Mouse (Mus musculus) limb, embryonic 11.5 days (tissue): Measurements from ENCODE around the gene Ip6k3. TPM values are rescaled to one million over a fixed set of nuclear protein-coding genes. Genes with fewer than 3 reads are reported as not detected.

Source experiments
- ATAC-seq: fragments of 200-750 bp; cut with Nextera tagmentation; 2 replicates; pipeline ENCODE4 v1.8.0; 2017; ENCODE audit warnings: low read depth; ENCODE audit not compliant: insufficient number of reproducible peaks, low FRiP score, low TSS enrichment
- DNase-seq: peaks from one replicate; pipeline ENCODE4 v3.0.0-alpha.2; 2015; ENCODE audit warnings: low spot score
- H3K27ac ChIP-seq: fragments of 300-500 bp; sonication (generic); replicated peaks from 2 replicates; pipeline ENCODE4 v1.5.1; 2014; ENCODE audit warnings: low read depth, mild to moderate bottlenecking, low read length
- H3K27me3 ChIP-seq: fragments of 300-500 bp; sonication (generic); 2 replicates; pipeline ENCODE4 v1.6.1; 2014; ENCODE audit warnings: mild to moderate bottlenecking, low read length, mixed read lengths; ENCODE audit not compliant: control insufficient read depth, insufficient read depth
- H3K36me3 ChIP-seq: fragments of 300-500 bp; sonication (generic); 2 replicates; pipeline ENCODE4 v1.6.1; 2014; ENCODE audit warnings: mild to moderate bottlenecking, low read length, moderate library complexity, mixed read lengths; ENCODE audit not compliant: control insufficient read depth, insufficient read depth
- H3K4me1 ChIP-seq: fragments of 300-500 bp; sonication (generic); 2 replicates; pipeline ENCODE4 v1.6.1; 2014; ENCODE audit warnings: low read length, mixed read lengths; ENCODE audit not compliant: control insufficient read depth, insufficient read depth
- H3K4me2 ChIP-seq: fragments of 300-500 bp; sonication (generic); 2 replicates; pipeline ENCODE4 v1.6.1; 2014; ENCODE audit warnings: low read depth, mild to moderate bottlenecking, moderate library complexity; ENCODE audit not compliant: severe bottlenecking
- H3K4me3 ChIP-seq: fragments of 300-500 bp; sonication (generic); 2 replicates; pipeline ENCODE4 v1.5.1; 2014; ENCODE audit warnings: low read depth, low read length
- H3K9ac ChIP-seq: fragments of 300-500 bp; sonication (generic); 2 replicates; pipeline ENCODE4 v1.6.1; 2014; ENCODE audit warnings: mild to moderate bottlenecking, low read length
- H3K9me3 ChIP-seq: fragments of 300-500 bp; sonication (generic); 2 replicates; pipeline ENCODE4 v1.6.1; 2016; ENCODE audit warnings: low read length; ENCODE audit not compliant: control insufficient read depth
- WGBS: fragments of 180-500 bp; shearing (Covaris S2); extraction: QIAGEN DNeasy Blood & Tissue Kit; methylation state at CpG from one replicate; pipeline ENCODE4 v1.1.7; 2014; 5-methylcytosine and 5-hydroxymethylcytosine counted together
- polyA plus RNA-seq: library from polyadenylated mRNA; unstranded; fragments of >200 nt; fragmentation: Nextera tagmentation; extraction: Ambion mirVana; gene quantifications from 2 replicates; pipeline ENCODE4 v1.2.1, GENCODE M21; 2014

The Ip6k3 gene
- polyA plus RNA-seq, 1 experiment from 2014 or later, result 0.13 TPM

- H3K9ac ChIP-seq, result no peak overlapping the region
- peaks cover 19% of the 10 kb centered on the region; the same call in 1 of the 2 replicates for H3K36me3 ChIP-seq
- WGBS, result 86% methylated on average over 2 of the region's 2 CpGs
- no peak for DNase-seq
- no peaks in the 10 kb centered on the region for H3K9me3 ChIP-seq
- H3K27ac ChIP-seq, result 0 out of 2 replicates have a peak overlapping the region, but pooled peaks have one; percentile 36
- no peak overlapping the region for H3K4me3 ChIP-seq
- ATAC-seq, result no peak
- no peaks in the 10 kb centered on the region for H3K27me3 ChIP-seq
- H3K4me1 ChIP-seq, result peaks cover 50% of the 10 kb centered on the region
- no peak overlapping the region for H3K4me2 ChIP-seq
These were observed 34.4 kb upstream of the Ip6k3 start for GRCm38 (mm10) chr17:27201981-27202380.

- Histone ChIP-seq H3K4me1 (peaks cover 41% of the 10 kb centered on the region), H3K9me3 (no peaks in the 10 kb centered on the region), H3K9ac (no peak overlapping the region), H3K4me2 (no peak overlapping the region), H3K36me3 (peaks cover 22% of the 10 kb centered on the region; the same call in 1 of the 2 replicates), H3K27ac (peak overlapping the region; percentile 38; the same call in 1 of the 2 replicates), H3K4me3 (no peak overlapping the region), H3K27me3 (no peaks in the 10 kb centered on the region)
- no peak for ATAC-seq
- peak; percentile 69 for DNase-seq
- WGBS, result 5% methylated on average over 11 of the region's 11 CpGs
These were observed 33.2 kb upstream of the Ip6k3 start for GRCm38 (mm10) chr17:27200801-27201200.

DNA sequence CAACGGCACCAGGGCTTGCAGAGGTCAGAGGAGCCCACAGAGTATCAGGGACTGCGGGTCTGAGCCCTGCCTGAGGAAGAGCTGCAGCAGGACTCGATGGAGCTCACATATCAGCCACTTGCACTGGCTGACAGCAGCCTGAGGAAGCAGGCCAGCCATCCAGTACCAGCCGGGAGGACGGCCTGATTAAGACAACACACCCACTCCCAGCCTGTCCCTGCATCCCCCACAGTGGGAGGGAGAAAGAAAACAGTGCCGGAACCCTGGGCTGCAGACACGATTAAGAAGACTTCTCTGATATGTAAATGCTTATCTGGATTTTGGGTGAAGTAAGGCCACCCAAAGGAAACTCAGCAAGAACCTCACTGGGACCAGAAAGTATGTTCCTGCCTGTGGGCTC, 32.3 kb upstream of the Ip6k3 start:
- Histone ChIP-seq H3K4me1 (peaks cover 34% of the 10 kb centered on the region), H3K27me3 (no peaks in the 10 kb centered on the region), H3K4me2 (no peak overlapping the region), H3K27ac (no peak overlapping the region), H3K9me3 (no peaks in the 10 kb centered on the region), H3K4me3 (no peak overlapping the region), H3K9ac (no peak overlapping the region), H3K36me3 (peaks cover 26% of the 10 kb centered on the region; the same call in 1 of the 2 replicates)
- no peak for ATAC-seq
- DNase-seq, result no peak
- 55% methylated on average over 7 of the region's 7 CpGs for WGBS

GRCm38 (mm10) chr17:27199205-27199604, 31.6 kb upstream of the Ip6k3 start:
- no peak overlapping the region for H3K4me2 ChIP-seq
- ATAC-seq (no peak), DNase-seq (no peak)
- H3K4me3 ChIP-seq, result no peak overlapping the region
- 94% methylated on average over 9 of the region's 9 CpGs for WGBS
- H3K4me1 ChIP-seq, result peaks cover 34% of the 10 kb centered on the region
- no peak overlapping the region; the same call in 1 of the 2 replicates for H3K9ac ChIP-seq
- no peaks in the 10 kb centered on the region for H3K27me3 ChIP-seq
- peaks cover 32% of the 10 kb centered on the region; the same call in 1 of the 2 replicates for H3K36me3 ChIP-seq
- H3K9me3 ChIP-seq, result no peaks in the 10 kb centered on the region
- no peak overlapping the region for H3K27ac ChIP-seq

DNA sequence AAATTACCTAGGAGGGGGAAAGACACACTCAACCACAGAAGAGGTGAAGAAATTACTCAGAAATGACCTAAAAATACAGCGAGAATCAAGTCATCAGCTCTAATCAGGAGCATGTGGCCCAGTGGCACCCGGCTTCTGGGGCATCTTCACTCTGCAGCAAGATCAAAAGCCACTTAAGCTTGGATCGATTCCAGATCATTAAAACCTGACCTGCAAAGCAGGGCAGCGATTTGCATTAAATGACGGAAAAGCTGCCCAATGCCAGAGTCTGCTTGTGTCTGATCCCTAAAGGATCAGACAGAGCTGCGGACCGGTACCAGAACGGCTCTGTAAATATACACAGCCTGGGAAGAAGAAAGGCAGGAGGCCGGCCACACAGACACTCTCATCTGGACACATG, 28.6 kb upstream of the Ip6k3 start:
- peaks cover 44% of the 10 kb centered on the region for H3K36me3 ChIP-seq
- no peak overlapping the region for H3K27ac ChIP-seq
- peaks cover 20% of the 10 kb centered on the region for H3K4me1 ChIP-seq
- no peak for ATAC-seq
- no peak overlapping the region for H3K4me2 ChIP-seq
- 43% methylated on average over 9 of the region's 9 CpGs for WGBS
- H3K9me3 ChIP-seq, result no peaks in the 10 kb centered on the region
- no peaks in the 10 kb centered on the region for H3K27me3 ChIP-seq
- H3K4me3 ChIP-seq, result no peak overlapping the region
- no peak for DNase-seq
- no peak overlapping the region for H3K9ac ChIP-seq

DNA sequence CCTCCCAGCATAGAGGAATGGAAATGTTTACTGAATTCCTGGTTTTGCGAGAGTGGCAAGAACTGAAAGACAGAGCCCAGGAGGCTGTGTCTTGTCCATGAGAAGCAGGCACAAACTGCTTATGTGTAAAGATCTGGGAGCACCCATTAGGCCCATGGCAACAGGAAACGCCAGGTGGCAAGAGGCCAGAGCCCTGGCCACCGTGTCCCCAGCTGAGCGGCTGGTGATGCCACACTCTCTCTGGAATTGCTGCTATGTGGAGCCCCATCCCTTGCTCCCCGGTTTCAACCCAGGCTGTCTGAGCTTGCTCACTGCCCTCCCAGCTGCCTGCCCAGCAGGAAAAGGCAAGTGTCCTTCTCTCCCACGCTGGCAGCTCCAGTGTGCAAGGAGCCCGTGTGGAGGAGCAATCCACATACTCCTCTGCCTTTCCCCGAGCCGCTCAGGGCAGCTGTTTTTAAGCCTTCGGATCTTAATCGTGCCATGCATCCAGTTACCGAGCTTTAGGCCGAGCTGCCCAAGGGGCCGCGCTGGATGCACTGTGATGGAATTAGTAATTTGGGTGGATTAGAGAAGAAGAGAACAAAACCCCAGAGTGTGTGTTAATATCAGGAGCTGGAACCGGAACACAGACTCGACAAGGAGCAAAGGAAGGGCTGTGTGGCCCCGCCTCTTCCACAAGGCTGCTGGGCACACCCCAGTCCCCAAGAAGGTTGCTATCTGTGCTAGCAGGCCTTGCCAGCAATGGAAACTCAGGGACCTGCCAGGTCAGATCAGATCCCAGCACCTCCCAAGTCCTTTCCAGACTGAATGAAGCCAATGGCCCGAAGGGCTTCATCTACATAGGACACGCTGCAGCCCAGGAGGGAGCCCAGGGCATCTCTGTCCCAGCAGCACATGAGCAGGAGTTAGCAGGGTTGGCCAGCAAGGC, 26.9 kb upstream of the Ip6k3 start:
- Histone ChIP-seq H3K4me3 (no peak overlapping the region), H3K27ac (no peak overlapping the region)
- WGBS, result 81% methylated on average over 20 of the region's 20 CpGs

DNA sequence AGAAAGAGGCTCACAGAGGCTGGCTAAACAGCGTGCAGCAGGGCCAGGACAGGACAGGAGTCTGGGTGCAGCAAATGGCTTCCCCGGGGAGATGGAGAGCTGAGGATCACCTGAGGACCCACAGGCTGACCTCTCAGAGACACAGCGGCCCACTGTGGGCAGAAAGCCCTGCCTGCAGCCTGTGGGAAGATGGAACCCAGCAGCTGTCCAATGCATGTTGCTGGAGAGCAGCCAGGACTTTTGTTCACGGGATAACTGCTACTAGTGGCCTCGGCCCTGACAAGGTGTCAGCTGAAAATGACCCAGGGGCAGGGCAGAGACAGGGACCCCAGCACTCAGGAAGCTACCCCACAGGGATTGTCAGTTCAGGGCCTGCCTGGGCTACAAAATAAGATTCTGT, 24.2 kb upstream of the Ip6k3 start:
- 82% methylated on average over 5 of the region's 5 CpGs for WGBS
- H3K9ac ChIP-seq, result no peak overlapping the region
- H3K4me2 ChIP-seq, result no peak overlapping the region
- DNase-seq (no peak), ATAC-seq (no peak)
- H3K27ac ChIP-seq, result no peak overlapping the region
- no peaks in the 10 kb centered on the region for H3K9me3 ChIP-seq
- peaks cover 32% of the 10 kb centered on the region for H3K36me3 ChIP-seq
- 0 out of 2 replicates have a peak, but pooled peaks cover 9% of the 10 kb centered on the region for H3K4me1 ChIP-seq
- H3K27me3 ChIP-seq, result no peaks in the 10 kb centered on the region
- H3K4me3 ChIP-seq, result no peak overlapping the region

More for the DNA sequence above, 26.9 kb upstream of the Ip6k3 start:
- Histone ChIP-seq H3K36me3 (peaks cover 46% of the 10 kb centered on the region), H3K9me3 (no peaks in the 10 kb centered on the region), H3K4me2 (no peak overlapping the region), H3K4me1 (peaks cover 10% of the 10 kb centered on the region; the same call in 1 of the 2 replicates), H3K9ac (no peak overlapping the region), H3K27me3 (no peaks in the 10 kb centered on the region)
- ATAC-seq (no peak), DNase-seq (no peak)

- WGBS, result 74% methylated on average over 6 of the region's 6 CpGs
- Histone ChIP-seq H3K27ac (no peak overlapping the region), H3K9me3 (no peaks in the 10 kb centered on the region), H3K36me3 (peaks cover 32% of the 10 kb centered on the region), H3K27me3 (no peaks in the 10 kb centered on the region), H3K4me1 (0 out of 2 replicates have a peak, but pooled peaks cover 9% of the 10 kb centered on the region), H3K4me3 (no peak overlapping the region), H3K9ac (no peak overlapping the region), H3K4me2 (no peak overlapping the region)
- no peak for ATAC-seq
- DNase-seq, result no peak
These were observed 23.6 kb upstream of the Ip6k3 start for GRCm38 (mm10) chr17:27191189-27191588.
